Mouse (Mus musculus) stomach, embryonic 16.5 days (tissue): Measurements from ENCODE around the gene C130074G19Rik. TPM values are rescaled to one million over a fixed set of nuclear protein-coding genes. Genes with fewer than 3 reads are reported as not detected.

ENCODE experiments used
- ATAC-seq: fragments of 200-750 bp; cut with Nextera tagmentation; 2 replicates; pipeline ENCODE4 v1.8.0; 2017; ENCODE audit warnings: moderate number of reproducible peaks, moderate TSS enrichment; ENCODE audit not compliant: insufficient read depth, low FRiP score
- H3K27ac ChIP-seq: fragments of 300-500 bp; sonication (generic); 2 replicates; pipeline ENCODE4 v1.5.1; 2014; ENCODE audit warnings: low read length
- H3K27me3 ChIP-seq: fragments of 300-500 bp; sonication (generic); 2 replicates; pipeline ENCODE4 v1.6.1; 2014; ENCODE audit warnings: low read length, control low read depth, mixed read lengths; ENCODE audit not compliant: control insufficient read depth, insufficient read depth
- H3K36me3 ChIP-seq: fragments of 300-500 bp; sonication (generic); 2 replicates; pipeline ENCODE4 v1.6.1; 2014; ENCODE audit warnings: low read length; ENCODE audit not compliant: control insufficient read depth, insufficient read depth
- H3K4me1 ChIP-seq: fragments of 300-500 bp; sonication (generic); 2 replicates; pipeline ENCODE4 v1.6.1; 2014; ENCODE audit warnings: low read length, control low read depth, mixed read lengths; ENCODE audit not compliant: control insufficient read depth, insufficient read depth
- H3K4me2 ChIP-seq: fragments of 300-500 bp; sonication (generic); 2 replicates; pipeline ENCODE4 v1.6.1; 2014; ENCODE audit warnings: low read depth, low read length, mixed read lengths
- H3K4me3 ChIP-seq: fragments of 300-500 bp; sonication (generic); replicated peaks from 2 replicates; pipeline ENCODE4 v1.5.1; 2014; ENCODE audit warnings: mild to moderate bottlenecking, low read length
- H3K9ac ChIP-seq: fragments of 300-500 bp; sonication (generic); 2 replicates; pipeline ENCODE4 v1.6.1; 2014; ENCODE audit warnings: low read length
- H3K9me3 ChIP-seq: fragments of 300-500 bp; sonication (generic); replicated peaks from 2 replicates; pipeline ENCODE4 v1.6.1; 2016; ENCODE audit warnings: low read length, control low read depth; ENCODE audit not compliant: control insufficient read depth
- WGBS: fragments of 180-500 bp; shearing (Covaris S2); extraction: QIAGEN DNeasy Blood & Tissue Kit; methylation state at CpG from one replicate; pipeline ENCODE4 v1.1.7; 2014; 5-methylcytosine and 5-hydroxymethylcytosine counted together
- polyA plus RNA-seq: library from polyadenylated mRNA; unstranded; fragments of >200 nt; fragmentation: Nextera tagmentation; extraction: Ambion mirVana; gene quantifications from 2 replicates; pipeline ENCODE4 v1.2.1, GENCODE M21; 2015

Gene C130074G19Rik
- polyA plus RNA-seq, 1 experiment from 2014 or later, result 2.2 TPM

- peaks cover 5% of the 10 kb centered on the region; the same call in 1 of the 2 replicates for H3K36me3 ChIP-seq
- H3K27me3 ChIP-seq, result no peaks in the 10 kb centered on the region
- H3K27ac ChIP-seq, result no peak overlapping the region
- WGBS, result 71% methylated on average over 4 of the region's 4 CpGs
- no peak overlapping the region for H3K9ac ChIP-seq
- H3K4me2 ChIP-seq, result no peak overlapping the region
- ATAC-seq, result peak; percentile 21; the same call in 1 of the 2 replicates
- no peaks in the 10 kb centered on the region for H3K4me1 ChIP-seq
- no peaks in the 10 kb centered on the region for H3K9me3 ChIP-seq
- H3K4me3 ChIP-seq, result no peak overlapping the region
Observed at GRCm38 (mm10) chr1:184837649-184838048, 45.4 kb downstream of the C130074G19Rik start.

- Histone ChIP-seq H3K36me3 (peaks cover 15% of the 10 kb centered on the region), H3K4me2 (no peak overlapping the region), H3K9ac (no peak overlapping the region), H3K4me1 (no peaks in the 10 kb centered on the region), H3K27ac (no peak overlapping the region), H3K4me3 (no peak overlapping the region), H3K9me3 (no peaks in the 10 kb centered on the region), H3K27me3 (no peaks in the 10 kb centered on the region)
- ATAC-seq, result no peak
- 81% methylated on average over 5 of the region's 5 CpGs for WGBS
Observed at GRCm38 (mm10) chr1:184836350-184836749, 46.7 kb downstream of the C130074G19Rik start.

GRCm38 (mm10) chr1:184833499-184833898 is 49.5 kb downstream of the C130074G19Rik start:
- no peak for ATAC-seq
- 85% methylated on average over 7 of the region's 7 CpGs for WGBS
- Histone ChIP-seq H3K27me3 (no peaks in the 10 kb centered on the region), H3K9ac (no peak overlapping the region), H3K4me3 (no peak overlapping the region), H3K27ac (no peak overlapping the region), H3K9me3 (no peaks in the 10 kb centered on the region), H3K4me1 (no peaks in the 10 kb centered on the region), H3K36me3 (peaks cover 21% of the 10 kb centered on the region), H3K4me2 (no peak overlapping the region)

GRCm38 (mm10) chr1:184832211-184832610 is 50.8 kb downstream of the C130074G19Rik start:
- WGBS, result 83% methylated on average over 10 of the region's 10 CpGs
- Histone ChIP-seq H3K9me3 (no peaks in the 10 kb centered on the region), H3K4me3 (no peak overlapping the region), H3K36me3 (peaks cover 21% of the 10 kb centered on the region), H3K4me2 (no peak overlapping the region), H3K27ac (no peak overlapping the region), H3K9ac (no peak overlapping the region), H3K27me3 (no peaks in the 10 kb centered on the region), H3K4me1 (no peaks in the 10 kb centered on the region)
- no peak for ATAC-seq

GRCm38 (mm10) chr1:184829897-184830296 is 53.1 kb downstream of the C130074G19Rik start:
- Histone ChIP-seq H3K4me2 (no peak overlapping the region), H3K36me3 (peaks cover 21% of the 10 kb centered on the region), H3K9ac (no peak overlapping the region), H3K9me3 (no peaks in the 10 kb centered on the region), H3K4me1 (0 out of 2 replicates have a peak, but pooled peaks cover 1% of the 10 kb centered on the region), H3K27ac (no peak overlapping the region), H3K27me3 (no peaks in the 10 kb centered on the region), H3K4me3 (no peak overlapping the region)
- 80% methylated on average over 8 of the region's 8 CpGs for WGBS
- ATAC-seq, result no peak; the same call in 1 of the 2 replicates

GRCm38 (mm10) chr1:184827175-184827701 is 55.8 kb downstream of the C130074G19Rik start:
- Histone ChIP-seq H3K9me3 (no peaks in the 10 kb centered on the region), H3K9ac (peak overlapping the region; percentile 41; the same call in 1 of the 2 replicates), H3K4me3 (no peak overlapping the region), H3K36me3 (peaks cover 12% of the 10 kb centered on the region), H3K4me1 (0 out of 2 replicates have a peak, but pooled peaks cover 8% of the 10 kb centered on the region), H3K27me3 (no peaks in the 10 kb centered on the region), H3K4me2 (peak overlapping the region; percentile 24), H3K27ac (no peak overlapping the region)
- 0 out of 2 replicates have a peak, but pooled peaks have one; percentile 30 for ATAC-seq
- WGBS, result 32% methylated on average over 23 of the region's 23 CpGs

- Histone ChIP-seq H3K4me3 (no peak overlapping the region), H3K9me3 (no peaks in the 10 kb centered on the region), H3K4me1 (0 out of 2 replicates have a peak, but pooled peaks cover 8% of the 10 kb centered on the region), H3K27ac (no peak overlapping the region), H3K9ac (no peak overlapping the region), H3K4me2 (no peak overlapping the region), H3K27me3 (no peaks in the 10 kb centered on the region), H3K36me3 (0 out of 2 replicates have a peak, but pooled peaks cover 6% of the 10 kb centered on the region)
- ATAC-seq, result no peak
- 19% methylated on average over 11 of the region's 11 CpGs for WGBS
Observed at GRCm38 (mm10) chr1:184825093-184825492, 57.9 kb downstream of the C130074G19Rik start.

- H3K27ac ChIP-seq, result no peak overlapping the region; the same call in 1 of the 2 replicates
- no peaks in the 10 kb centered on the region for H3K9me3 ChIP-seq
- H3K27me3 ChIP-seq, result no peaks in the 10 kb centered on the region
- 0 out of 2 replicates have a peak, but pooled peaks cover 8% of the 10 kb centered on the region for H3K4me1 ChIP-seq
- H3K4me3 ChIP-seq, result no peak overlapping the region
- peak; percentile 78; the same call in 1 of the 2 replicates for ATAC-seq
- WGBS, result 8% methylated on average over 12 of the region's 12 CpGs
- no peak overlapping the region; the same call in 1 of the 2 replicates for H3K9ac ChIP-seq
- H3K4me2 ChIP-seq, result peak overlapping the region; percentile 17; the same call in 1 of the 2 replicates
- H3K36me3 ChIP-seq, result 0 out of 2 replicates have a peak, but pooled peaks cover 6% of the 10 kb centered on the region
Observed at GRCm38 (mm10) chr1:184824439-184824851, 58.6 kb downstream of the C130074G19Rik start.

GRCm38 (mm10) chr1:184822678-184823077 is 60.3 kb downstream of the C130074G19Rik start:
- no peak overlapping the region; the same call in 1 of the 2 replicates for H3K4me3 ChIP-seq
- peak overlapping the region; percentile 46; the same call in 1 of the 2 replicates for H3K27ac ChIP-seq
- H3K9ac ChIP-seq, result no peak overlapping the region
- H3K4me1 ChIP-seq, result 0 out of 2 replicates have a peak, but pooled peaks cover 8% of the 10 kb centered on the region
- peak overlapping the region; percentile 9; the same call in 1 of the 2 replicates for H3K4me2 ChIP-seq
- no peaks in the 10 kb centered on the region for H3K27me3 ChIP-seq
- ATAC-seq, result peak; percentile 31; the same call in 1 of the 2 replicates
- 26% methylated on average over 10 of the region's 11 CpGs for WGBS
- H3K9me3 ChIP-seq, result no peaks in the 10 kb centered on the region
- 0 out of 2 replicates have a peak, but pooled peaks cover 6% of the 10 kb centered on the region for H3K36me3 ChIP-seq
